Mouse (Mus musculus) urinary bladder, postnatal 10 days (tissue): Measurements from ENCODE around the gene Cdk4.

ENCODE experiments used
- DNase-seq: peaks from one replicate; pipeline ENCODE4 v3.0.0; 2022; ENCODE audit warnings: low spot score

Gene Cdk4

GRCm38 (mm10) chr10:127100414-127100813, 37.1 kb downstream of the Cdk4 start:
- DNase-seq = no peak

- DNase-seq = no peak
These were observed 37.8 kb downstream of the Cdk4 start for GRCm38 (mm10) chr10:127101151-127101550.

- DNase-seq = no peak
These were observed 40.3 kb downstream of the Cdk4 start for GRCm38 (mm10) chr10:127103631-127104030.

- DNase-seq = no peak
These were observed 44.4 kb downstream of the Cdk4 start for GRCm38 (mm10) chr10:127107563-127108261.

DNA sequence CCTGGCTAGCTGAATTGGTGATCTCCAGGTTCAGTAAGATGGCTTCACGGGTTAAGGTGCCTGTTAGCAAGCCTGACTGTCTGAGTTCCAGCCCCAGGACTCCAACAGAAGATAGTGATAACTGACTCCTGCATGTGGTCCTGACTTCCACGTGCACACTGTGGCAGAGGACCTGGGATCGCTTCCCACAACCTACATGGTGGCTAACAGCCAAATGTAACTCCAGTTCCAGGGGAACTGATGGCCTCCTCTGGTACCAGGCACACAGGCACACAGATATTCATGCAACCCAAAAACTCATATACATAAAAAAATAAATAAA, 44.9 kb downstream of the Cdk4 start:
- no peak for DNase-seq

DNA sequence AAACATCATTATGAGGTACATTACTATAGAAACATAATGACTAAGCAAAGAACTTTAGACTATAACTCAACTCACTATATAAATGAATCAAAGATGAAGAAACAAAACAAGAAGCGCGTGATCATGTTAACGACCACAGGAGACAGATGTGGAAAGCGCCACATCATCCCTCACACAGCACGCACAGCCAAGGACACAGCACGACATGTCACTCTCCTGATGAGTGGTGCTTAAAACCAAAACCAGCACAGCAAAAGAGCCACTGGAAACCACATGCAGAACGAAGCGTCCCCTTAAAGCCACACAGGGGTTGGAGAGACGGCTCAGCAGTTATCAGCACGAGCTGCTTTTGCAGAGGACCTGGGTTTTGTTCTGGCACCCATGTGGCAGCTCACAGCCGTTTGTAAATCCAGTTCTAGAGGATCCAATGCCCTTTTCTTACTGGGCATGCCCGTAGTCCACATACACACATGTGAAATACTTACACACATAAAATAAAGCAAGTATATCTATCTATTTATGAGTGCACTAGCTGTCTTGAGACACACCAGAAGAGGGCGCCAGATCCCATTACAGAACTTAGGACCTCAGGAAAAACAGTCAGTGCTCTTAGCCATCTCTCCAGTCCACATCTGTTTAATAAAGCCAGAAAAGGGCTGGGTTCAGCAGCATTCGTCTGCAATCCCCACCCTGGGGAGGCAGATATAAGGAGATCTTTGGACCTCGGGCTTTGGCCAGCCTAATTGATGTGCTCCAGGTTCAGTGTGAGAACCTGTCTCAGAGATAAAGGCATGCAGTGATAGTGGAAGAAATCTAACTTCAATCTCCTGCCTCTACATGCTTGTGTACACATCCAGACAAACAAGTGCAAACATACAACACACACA, 47.9 kb downstream of the Cdk4 start:
- DNase-seq = no peak

GRCm38 (mm10) chr10:127114408-127114807, 51.1 kb downstream of the Cdk4 start:
- DNase-seq = no peak

- no peak for DNase-seq
These were observed 51.7 kb downstream of the Cdk4 start for GRCm38 (mm10) chr10:127115068-127115467.
